Mouse (Mus musculus) ES-E14 (cell line): ENCODE measurements at regions not wholly inside any gene's neighbourhood (a gene's known extent, or its start where the extent isn't known, plus 50 kb on each side); places are given as distances from the start of the nearest gene placed in this dataset.

Source experiments
- DNase-seq: peaks from one replicate; pipeline ENCODE4 v3.0.0-alpha.2; 2013; ENCODE audit warnings: low read depth, low spot score
- H3K27ac ChIP-seq: 2 replicates; pipeline ENCODE4 v1.5.1; 2012; ENCODE audit warnings: low read depth, mild to moderate bottlenecking, low read length, moderate library complexity, mixed read lengths; ENCODE audit not compliant: poor library complexity, insufficient read depth, severe bottlenecking
- H3K36me3 ChIP-seq: 2 replicates; pipeline ENCODE4 v1.6.1; 2012; ENCODE audit warnings: mild to moderate bottlenecking, low read length, moderate library complexity, mixed read lengths; ENCODE audit not compliant: control insufficient read depth, poor library complexity, insufficient read depth, severe bottlenecking
- H3K4me1 ChIP-seq, 2 experiments: fragments of 150-350 bp in 1 of 2; sonication (generic) in 1 of 2; 2 replicates each; pipeline ENCODE4 v1.6.1; 2012; ENCODE audit warnings: low read length in 2 of 2, mild to moderate bottlenecking in 1 of 2, mixed read lengths in 1 of 2; ENCODE audit not compliant: control insufficient read depth in 2 of 2, insufficient read depth in 2 of 2, poor library complexity in 1 of 2
- H3K4me3 ChIP-seq, 2 experiments: fragments of 150-350 bp in 1 of 2; sonication (generic) in 1 of 2; 2 replicates each; pipeline ENCODE4 v1.5.1; 2012; ENCODE audit warnings: low read length in 2 of 2, low read depth in 1 of 2, mild to moderate bottlenecking in 1 of 2, mixed read lengths in 1 of 2; ENCODE audit not compliant: insufficient read depth in 1 of 2, poor library complexity in 1 of 2, severe bottlenecking in 1 of 2
- H3K9ac ChIP-seq: 2 replicates; pipeline ENCODE4 v1.6.1; 2012; ENCODE audit warnings: low read depth, mild to moderate bottlenecking, low read length, mixed read lengths; ENCODE audit not compliant: poor library complexity, insufficient read depth, severe bottlenecking
- H3K9me3 ChIP-seq: fragments of 150-350 bp; sonication (generic); 2 replicates; pipeline ENCODE4 v1.6.1; 2012; ENCODE audit warnings: low read depth, mild to moderate bottlenecking, low read length; ENCODE audit not compliant: control insufficient read depth, insufficient read depth
- CHD2 ChIP-seq: IDR thresholded peaks from 2 replicates; pipeline ENCODE4 v1.6.1; 2014; ENCODE audit warnings: mild to moderate bottlenecking, low read depth, low read length, inconsistent platforms
- HCFC1 ChIP-seq: IDR thresholded peaks from 2 replicates; pipeline ENCODE4 v1.6.1; 2012; ENCODE audit warnings: low read length, inconsistent platforms, borderline replicate concordance; ENCODE audit not compliant: insufficient read depth
- MAFK ChIP-seq: IDR thresholded peaks from 2 replicates; pipeline ENCODE4 v1.6.1; 2014; ENCODE audit warnings: mild to moderate bottlenecking, low read depth, low read length, inconsistent platforms; ENCODE audit not compliant: insufficient read depth
- ZC3H11A ChIP-seq: IDR thresholded peaks from 2 replicates; pipeline ENCODE4 v1.6.1; 2012; ENCODE audit warnings: low read depth, mild to moderate bottlenecking, inconsistent platforms, low read length, borderline replicate concordance
- ZNF384 ChIP-seq: IDR thresholded peaks from 2 replicates; pipeline ENCODE4 v1.6.1; 2012; ENCODE audit warnings: low read depth, low read length, inconsistent platforms
- in situ Hi-C, 2 experiments: fragments of 600-800 bp; cut with MboI; formaldehyde crosslinking; loops; one replicate each; pipeline ENCODE4 v1.15.1; 2025; ENCODE audit warnings: low sequenced_read_pairs in 2 of 2, inconsistent platforms in 1 of 2; ENCODE audit not compliant: unreplicated experiment in 2 of 2

GRCm38 (mm10) chr5:126079281-126079838 lies 547.8 kb downstream of the Tmem132b start:
- Histone ChIP-seq H3K36me3 (peaks cover 3% of the 10 kb centered on the region; the same call in 1 of the 2 replicates), H3K27ac (no peak overlapping the region; the same call in 1 of the 2 replicates), H3K4me3 (no peak overlapping the region), H3K4me1 (peaks cover 0 to 2% of the 10 kb centered on the region in 2 experiments; a peak in 2 of 4 replicates), H3K9me3 (peaks cover 2% of the 10 kb centered on the region; the same call in 1 of the 2 replicates), H3K9ac (no peak overlapping the region)
- TF ChIP-seq ZNF384, result no peak
- no peak for TF ChIP-seq MAFK
- TF ChIP-seq HCFC1, result no peak
- no peak for TF ChIP-seq ZC3H11A
- TF ChIP-seq CHD2, result no peak
- in situ Hi-C loops, result no loop called here
- peak; percentile 86 for DNase-seq

DNA sequence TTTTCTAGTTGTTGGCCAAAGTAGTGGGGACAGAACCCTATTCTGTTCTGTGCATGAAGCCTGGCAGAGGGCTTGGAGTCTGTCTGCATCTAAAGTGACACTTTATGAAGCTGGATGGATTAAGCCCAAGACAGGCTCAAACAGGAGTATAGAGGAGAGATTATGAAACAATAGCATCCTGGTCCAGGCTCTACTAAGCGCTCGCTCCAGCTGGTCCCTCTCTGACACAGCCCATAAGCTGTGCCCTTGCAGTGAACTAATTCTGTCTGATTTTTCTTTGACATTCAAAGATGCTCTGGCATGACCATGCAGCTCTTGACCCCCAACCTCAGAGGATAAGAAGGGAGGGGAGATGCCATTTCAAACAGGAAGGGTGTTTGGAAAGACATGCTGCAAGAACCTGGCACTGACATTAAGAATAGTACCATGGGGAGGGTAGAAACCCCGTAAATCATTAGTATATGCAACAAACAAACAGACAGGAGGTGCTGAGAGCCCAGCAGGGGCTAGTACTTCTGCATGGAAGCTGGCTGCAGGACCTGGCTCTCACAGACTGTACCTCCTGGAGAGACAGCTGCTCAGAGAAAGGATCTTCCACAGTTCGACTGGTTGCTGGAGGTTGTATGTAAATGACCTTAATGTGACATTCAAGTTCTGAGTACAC lies 556.8 kb downstream of the Tmem132b start:
- Histone ChIP-seq H3K4me1 (no peaks in the 10 kb centered on the region), H3K36me3 (no peaks in the 10 kb centered on the region), H3K27ac (no peak overlapping the region), H3K4me3 (no peak overlapping the region), H3K9ac (no peak overlapping the region), H3K9me3 (peaks cover 7% of the 10 kb centered on the region)
- no peak for TF ChIP-seq MAFK
- TF ChIP-seq HCFC1, result no peak
- TF ChIP-seq CHD2, result no peak
- no peak for TF ChIP-seq ZC3H11A
- TF ChIP-seq ZNF384, result no peak
- in situ Hi-C loops, result no loop called here
- DNase-seq, result no peak

DNA sequence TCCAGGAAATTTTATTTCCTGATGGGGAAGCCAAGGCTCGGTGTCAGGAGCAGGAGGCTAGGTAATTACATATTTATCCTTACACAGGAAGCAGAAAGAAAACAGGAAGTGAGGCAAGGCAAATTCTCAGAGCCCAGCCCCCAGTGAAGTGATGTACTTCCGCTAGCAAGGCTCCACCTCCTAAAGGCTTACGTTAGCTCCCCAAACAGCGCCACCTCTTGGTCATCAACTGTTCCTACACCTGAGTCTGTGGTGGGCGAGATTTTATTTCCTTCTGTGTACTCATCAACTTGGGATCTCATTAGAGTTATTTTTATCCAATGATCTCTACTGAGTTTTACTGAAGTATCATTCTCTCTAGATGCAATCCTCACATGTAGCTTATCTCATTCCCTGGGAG lies 561.6 kb downstream of the Tmem132b start:
- Histone ChIP-seq H3K4me1 (no peaks in the 10 kb centered on the region), H3K36me3 (no peaks in the 10 kb centered on the region), H3K4me3 (no peak overlapping the region), H3K9me3 (0 out of 2 replicates have a peak, but pooled peaks cover 2% of the 10 kb centered on the region), H3K9ac (no peak overlapping the region), H3K27ac (no peak overlapping the region)
- in situ Hi-C loops, result no loop called here
- DNase-seq, result no peak
- no peak for TF ChIP-seq ZC3H11A
- no peak for TF ChIP-seq HCFC1
- TF ChIP-seq CHD2, result no peak
- no peak for TF ChIP-seq MAFK
- TF ChIP-seq ZNF384, result no peak

DNA sequence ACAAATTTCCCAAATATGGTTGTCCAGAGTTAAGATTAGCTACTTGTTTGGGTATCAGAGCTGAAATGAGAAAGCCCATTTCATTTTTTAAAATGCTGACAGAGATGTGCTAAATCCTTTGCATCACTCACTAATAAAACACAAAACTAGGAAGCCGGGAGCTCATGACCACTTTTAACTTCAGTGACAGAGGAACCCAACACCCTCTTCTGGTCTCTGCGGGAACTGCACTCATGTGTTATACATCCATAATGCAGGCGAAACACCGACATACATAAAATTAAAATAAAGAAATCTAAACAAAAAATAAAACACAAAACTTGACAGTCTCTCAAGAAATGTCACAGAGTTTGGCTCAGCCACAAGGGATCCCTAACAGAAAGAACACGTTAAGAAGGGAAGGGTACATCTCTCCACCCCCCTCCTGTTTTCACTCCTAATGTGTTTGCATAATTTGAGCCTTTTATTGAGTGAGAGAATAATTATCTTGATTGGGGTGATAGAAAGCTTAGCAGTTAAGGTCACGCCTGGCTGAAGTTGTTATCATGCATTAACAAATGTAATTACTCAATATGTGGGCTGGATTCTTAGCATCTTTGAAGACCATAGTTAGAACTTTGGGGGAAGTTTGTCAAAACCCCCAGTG lies 565.2 kb downstream of the Tmem132b start:
- no peaks in the 10 kb centered on the region for H3K36me3 ChIP-seq
- 0 out of 2 replicates have a peak, but pooled peaks cover 2% of the 10 kb centered on the region for H3K9me3 ChIP-seq
- H3K4me3 ChIP-seq, result no peak overlapping the region
- H3K9ac ChIP-seq, result no peak overlapping the region
- TF ChIP-seq ZNF384, result no peak
- DNase-seq, result no peak
- H3K27ac ChIP-seq, result no peak overlapping the region
- no peaks in the 10 kb centered on the region for H3K4me1 ChIP-seq
- in situ Hi-C loops, result no loop called here
